Mouse (Mus musculus) layer of hippocampus, adult 11-12 months (tissue): ENCODE results near the gene Smg5.

Source experiments
- DNase-seq: peaks from one replicate; pipeline ENCODE4 v3.0.0; 2022; ENCODE audit warnings: low spot score

The Smg5 gene

GRCm38 (mm10) chr3:88395288-88395687 is 59.2 kb downstream of the Smg5 start:
- no peak for DNase-seq

- no peak for DNase-seq
Measured at GRCm38 (mm10) chr3:88395742-88396141, 59.7 kb downstream of the Smg5 start.

GRCm38 (mm10) chr3:88398666-88399065 is 62.6 kb downstream of the Smg5 start:
- DNase-seq = no peak

GRCm38 (mm10) chr3:88403522-88404230 is 67.6 kb downstream of the Smg5 start:
- DNase-seq = no peak

- DNase-seq = peak; percentile 74
Measured at GRCm38 (mm10) chr3:88407090-88407489, 71.0 kb downstream of the Smg5 start.

GRCm38 (mm10) chr3:88407529-88407928 is 71.5 kb downstream of the Smg5 start:
- no peak for DNase-seq

- DNase-seq = no peak
Measured at GRCm38 (mm10) chr3:88408953-88409352, 72.9 kb downstream of the Smg5 start.

GRCm38 (mm10) chr3:88409741-88410644 is 73.9 kb downstream of the Smg5 start, which contains the start of gene Pmf1:
Gene Pmf1 (minus strand): TSS chr3:88410331.
- peak; percentile 90 for DNase-seq

- no peak for DNase-seq
Measured at GRCm38 (mm10) chr3:88410645-88411031, 74.6 kb downstream of the Smg5 start.

- DNase-seq = no peak
Measured at GRCm38 (mm10) chr3:88411681-88412080, 75.6 kb downstream of the Smg5 start.
